Mouse (Mus musculus) lung, postnatal 10 days (tissue): ENCODE results near the gene C130032M10Rik.
"Not testable (repeated sequence)": the region's sequence is repeated elsewhere in the genome, so short reads cannot be mapped to it uniquely, and the experiment has no call there.

ENCODE experiments used
- DNase-seq: peaks from one replicate; pipeline ENCODE4 v3.0.0; 2021

The C130032M10Rik gene

DNA sequence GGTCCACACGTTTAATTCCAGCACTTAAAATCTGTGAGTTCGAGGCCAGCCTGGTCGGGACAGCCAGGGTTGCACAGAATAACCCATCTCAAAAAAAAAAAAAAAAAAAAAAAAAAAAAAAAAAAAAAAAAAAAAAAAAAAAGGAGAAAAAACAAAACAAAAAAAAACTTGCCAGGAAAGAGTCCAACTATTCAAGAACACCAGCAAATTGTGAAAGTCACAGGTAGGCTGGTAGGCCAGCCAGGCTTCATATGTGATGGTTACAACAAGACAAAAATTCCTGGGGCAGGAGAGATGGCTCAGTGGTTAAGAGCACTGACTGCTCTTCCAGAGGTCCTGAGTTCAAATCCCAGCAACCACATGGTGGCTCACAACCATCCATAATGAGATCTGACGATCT, 5.0 kb downstream of the C130032M10Rik start:
- not testable (repeated sequence) for DNase-seq

DNA sequence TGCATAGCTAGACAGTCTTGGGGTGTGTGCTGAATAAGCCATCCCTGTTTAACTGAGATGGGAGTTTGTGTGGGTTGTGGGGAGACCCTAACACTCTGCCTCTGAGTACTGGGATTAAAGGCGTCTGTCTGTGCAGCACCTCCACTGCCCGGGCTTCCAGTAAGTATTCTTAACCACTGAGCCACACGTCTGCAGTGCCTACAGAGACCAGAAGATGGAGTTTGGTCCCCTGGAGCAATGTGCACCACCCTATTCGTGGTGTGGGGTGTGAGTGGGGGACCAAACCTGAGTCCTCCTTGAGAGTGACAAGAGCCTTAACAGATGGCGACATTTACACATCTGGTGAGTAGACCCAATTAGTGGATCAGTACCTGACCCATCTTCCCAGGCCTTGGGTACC, 6.5 kb downstream of the C130032M10Rik start:
- DNase-seq: no peak

DNA sequence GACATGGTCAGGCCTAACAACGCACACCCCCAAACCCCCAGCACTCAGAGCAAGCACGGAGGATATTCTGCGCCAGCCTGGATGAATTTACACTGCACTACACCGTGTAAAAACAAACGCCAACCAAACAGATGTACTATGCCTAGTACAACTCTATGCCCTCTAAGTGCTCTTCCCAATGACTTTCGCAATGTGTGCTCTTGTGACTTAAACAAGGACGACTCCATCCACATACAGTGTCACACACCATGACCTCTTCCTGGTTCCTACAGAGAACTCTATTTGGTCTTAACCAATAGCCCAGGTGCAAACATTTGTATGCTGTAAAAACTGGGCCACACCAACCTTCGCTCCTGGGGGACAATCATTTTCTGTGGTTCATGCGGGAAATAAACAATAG, 7.0 kb downstream of the C130032M10Rik start:
- DNase-seq: no peak

DNA sequence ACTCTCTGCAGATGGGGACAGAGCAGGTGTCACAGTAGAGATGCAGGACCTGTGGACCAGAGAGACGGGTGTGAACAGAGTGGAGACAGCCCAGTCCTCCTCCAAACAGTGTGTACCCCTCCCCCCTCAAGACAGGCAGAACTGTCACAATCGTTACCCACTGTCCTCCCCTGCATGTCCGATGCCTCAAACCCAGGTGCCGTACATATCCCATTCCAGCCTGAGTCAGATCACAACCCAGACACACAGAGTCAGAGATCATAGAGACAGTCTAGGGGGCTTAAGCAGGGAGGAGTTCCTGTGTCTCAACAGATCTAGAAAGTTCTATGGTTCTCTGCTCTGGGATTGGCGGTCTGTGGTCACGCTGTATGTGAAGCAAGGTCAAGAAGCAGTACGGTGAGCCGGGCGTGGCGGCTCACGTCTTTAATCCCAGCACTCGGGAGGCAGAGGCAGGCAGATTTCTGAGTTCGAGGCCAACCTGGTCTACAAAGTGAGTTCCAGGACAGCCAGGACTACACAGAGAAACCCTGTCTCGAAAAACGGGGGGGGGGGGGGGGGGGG, 9.7 kb downstream of the C130032M10Rik start:
- no peak for DNase-seq

DNA sequence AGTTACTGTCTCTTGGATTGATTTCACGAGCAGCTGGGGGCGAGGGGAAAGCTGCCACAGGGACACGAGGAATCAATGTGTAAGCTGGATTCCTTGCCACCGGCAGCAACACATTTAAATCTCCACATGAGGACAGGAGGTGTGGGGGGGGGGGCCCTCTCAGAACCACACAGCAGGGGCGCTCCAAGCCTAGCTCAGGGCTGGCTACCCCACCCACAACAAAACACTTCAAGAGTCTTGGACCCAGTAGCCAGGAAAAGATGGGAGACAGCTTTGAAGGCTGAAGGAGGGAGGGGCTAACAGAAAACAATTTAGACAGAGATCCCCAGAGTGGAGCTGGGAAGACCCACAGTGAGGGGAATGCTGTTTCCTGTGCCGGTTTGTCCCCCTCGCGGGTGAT, 10.4 kb downstream of the C130032M10Rik start:
- DNase-seq: no peak

DNA sequence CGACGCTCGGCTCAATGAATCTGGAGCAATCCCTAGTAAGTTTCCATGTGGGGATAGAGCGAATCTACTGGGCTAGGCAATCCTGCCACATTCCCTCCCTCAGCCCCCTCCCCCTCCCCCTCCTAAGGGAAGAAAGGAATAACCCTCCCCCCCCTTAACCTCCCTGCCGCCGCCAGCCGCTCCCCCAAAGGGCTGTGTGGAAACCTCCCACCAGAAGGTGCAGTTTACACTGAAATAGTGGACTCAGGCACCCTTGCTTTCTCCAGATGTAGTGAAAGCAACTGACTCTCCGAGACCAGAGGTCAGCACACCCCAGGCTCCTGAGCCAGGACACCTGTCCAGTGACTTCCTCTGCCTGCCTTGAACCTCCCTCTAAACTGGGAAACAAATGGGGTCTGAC, 11.1 kb downstream of the C130032M10Rik start:
- DNase-seq: no peak

DNA sequence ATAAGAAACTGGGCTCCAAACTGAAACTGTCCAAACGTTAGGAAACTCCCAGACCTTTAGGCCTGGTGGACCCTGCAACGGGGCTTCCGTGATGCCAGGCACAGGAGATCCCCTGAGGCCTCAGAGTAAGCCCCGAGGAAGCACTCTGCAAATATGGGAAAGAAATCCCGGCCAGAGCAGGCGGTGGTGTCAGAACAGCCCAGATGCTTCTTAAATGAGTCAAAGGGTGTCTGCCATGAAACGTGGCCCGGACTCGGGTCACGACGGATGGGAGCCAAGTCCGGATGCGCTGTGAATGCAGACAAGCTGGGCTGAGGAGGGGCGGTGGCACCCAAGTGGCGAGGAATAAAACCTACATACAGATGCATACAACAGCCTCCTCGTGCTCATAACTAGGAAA, 11.6 kb downstream of the C130032M10Rik start:
- peak; percentile 78 for DNase-seq

DNA sequence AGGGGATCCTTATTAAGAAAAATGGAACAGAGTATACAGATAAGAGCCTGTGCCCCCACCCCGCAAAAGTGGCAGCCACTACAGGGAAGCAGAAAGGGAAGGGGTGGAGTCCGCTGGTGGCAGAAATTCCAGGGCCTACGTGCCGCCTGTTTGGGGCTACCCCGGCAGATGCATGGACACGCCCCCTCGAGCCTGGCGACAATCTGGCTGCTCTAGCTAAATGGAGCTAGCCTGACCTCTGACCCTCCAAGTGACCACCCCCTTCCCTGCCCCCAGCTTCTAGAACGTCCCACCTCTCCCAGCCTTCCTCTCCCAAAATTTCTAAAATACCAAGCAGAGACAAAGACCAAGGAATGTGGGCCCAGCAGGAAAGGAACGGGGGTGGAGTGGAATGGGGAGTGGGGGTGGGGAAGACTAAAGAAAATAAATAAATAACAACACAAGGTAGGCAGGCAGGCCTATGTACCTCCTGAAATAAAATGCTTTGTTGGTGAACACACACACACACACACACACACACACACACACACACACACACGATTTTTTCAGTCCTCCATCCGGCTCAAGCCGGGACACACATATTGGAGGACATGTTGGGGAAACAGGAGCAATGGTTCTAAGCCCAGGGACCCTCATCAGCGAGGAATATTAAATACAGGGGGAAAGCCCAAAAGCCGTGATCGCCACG, 12.6 kb downstream of the C130032M10Rik start:
- DNase-seq: peak; percentile 75

DNA sequence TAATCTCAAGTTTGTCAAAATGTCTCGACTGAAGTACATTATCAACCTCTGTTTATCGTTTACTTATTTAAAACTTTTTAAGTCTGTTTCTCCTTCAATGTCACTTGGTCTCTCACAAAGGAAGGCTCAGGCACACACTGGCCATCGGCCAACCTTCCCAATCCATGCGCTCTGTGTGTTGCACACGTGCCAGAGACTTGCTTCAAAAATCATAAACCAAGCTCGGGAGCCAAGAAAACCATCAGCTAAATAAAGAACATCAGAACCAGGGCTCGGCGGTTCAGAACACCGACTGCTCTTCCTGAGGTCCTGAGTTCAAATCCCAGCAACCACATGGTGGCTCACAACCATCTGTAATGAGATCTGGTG, 13.2 kb downstream of the C130032M10Rik start:
- DNase-seq: peak; percentile 64

DNA sequence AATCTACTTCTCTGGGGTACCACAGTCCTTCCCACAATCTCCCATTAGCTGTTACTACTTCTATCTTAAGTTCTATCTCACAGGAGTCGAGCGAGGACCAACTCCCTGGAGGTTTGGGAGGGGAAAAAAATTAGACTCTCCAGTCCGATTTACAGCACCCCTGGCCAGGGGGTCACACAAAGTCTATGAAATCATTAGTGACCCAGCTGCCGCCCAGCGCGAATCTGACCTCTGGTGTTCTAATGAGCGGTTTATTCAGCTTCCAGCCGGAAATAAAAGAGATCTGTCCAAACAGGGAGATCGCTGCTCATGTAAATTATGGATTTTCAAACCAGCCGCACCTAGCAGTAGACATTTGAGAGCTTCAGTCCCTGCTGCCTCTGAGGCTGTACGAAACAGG, 15.8 kb downstream of the C130032M10Rik start:
- DNase-seq: no peak

DNA sequence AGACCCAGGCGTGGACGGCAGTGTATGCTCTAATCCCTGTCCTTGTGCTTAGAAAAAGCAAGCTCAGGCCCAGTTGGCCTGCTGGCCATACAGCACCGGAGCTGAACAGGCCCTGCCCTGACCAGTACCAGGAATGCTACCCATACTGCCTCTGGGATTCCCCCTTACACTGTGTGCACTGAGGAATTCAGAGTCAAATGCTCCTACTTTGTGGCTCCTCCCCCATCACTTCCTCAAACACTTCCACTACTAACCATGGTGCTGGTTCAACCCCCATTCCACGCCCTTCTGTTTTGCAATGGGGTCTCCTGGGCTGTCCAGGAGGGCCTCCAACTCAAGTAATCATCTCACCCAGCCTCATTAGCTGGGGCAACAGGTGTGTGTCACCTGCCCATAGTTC, 18.4 kb downstream of the C130032M10Rik start:
- no peak for DNase-seq

DNA sequence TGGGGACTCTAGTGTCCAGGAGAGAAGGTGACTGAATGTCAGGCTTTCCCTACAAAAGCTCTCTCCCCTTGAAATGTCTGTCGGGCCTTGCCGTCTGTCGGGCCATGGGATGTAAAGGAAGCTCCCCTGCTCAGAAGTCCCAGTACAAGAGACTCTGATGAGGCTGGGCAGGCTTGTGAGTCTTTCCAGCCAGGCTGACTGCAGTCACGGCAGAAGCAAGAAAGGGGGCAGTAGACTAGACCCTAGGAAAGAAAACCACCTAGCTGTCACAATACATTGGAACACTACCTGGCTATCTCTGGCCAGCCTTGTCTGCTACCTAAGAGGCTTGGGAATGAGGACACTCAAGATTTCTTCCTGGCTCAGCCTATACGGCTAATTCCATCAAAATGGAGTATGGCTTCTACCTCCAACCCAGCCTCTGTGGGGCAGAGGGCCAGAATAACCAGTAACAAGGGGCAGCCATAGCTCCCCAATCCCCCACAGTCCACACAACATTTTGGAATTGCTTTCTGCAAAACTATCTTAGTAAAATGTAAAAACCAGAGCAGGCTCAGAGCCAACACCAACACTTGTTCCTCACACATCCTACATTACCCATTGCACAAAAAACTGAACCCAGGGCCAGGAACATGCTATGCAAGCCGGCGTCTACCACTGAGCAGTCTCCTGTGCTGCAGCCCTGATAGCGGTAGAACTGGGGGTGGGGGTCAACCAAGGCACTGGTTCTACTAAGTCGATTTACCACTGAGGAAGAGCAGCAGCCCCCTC, 19.4 kb downstream of the C130032M10Rik start:
- DNase-seq: no peak

DNA sequence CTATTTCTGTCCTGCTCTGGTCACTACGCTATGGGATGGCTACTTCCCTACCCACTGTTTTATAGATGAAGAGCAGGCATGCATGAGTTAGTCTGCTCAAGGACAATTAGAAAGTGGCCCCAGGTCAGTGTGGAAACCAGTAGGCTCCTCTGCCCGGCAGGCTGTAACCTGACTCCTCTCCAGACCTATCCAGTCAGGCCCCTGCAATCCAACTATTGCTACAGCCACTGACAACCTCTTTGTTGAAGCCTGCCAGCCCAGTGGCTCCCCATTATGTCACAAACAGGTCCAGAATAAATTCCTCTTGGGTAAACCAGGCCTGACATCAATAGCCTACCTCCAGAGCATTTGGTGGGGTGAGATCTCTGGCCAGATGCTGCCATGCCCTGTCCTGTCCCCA, 21.1 kb downstream of the C130032M10Rik start:
- DNase-seq: no peak

DNA sequence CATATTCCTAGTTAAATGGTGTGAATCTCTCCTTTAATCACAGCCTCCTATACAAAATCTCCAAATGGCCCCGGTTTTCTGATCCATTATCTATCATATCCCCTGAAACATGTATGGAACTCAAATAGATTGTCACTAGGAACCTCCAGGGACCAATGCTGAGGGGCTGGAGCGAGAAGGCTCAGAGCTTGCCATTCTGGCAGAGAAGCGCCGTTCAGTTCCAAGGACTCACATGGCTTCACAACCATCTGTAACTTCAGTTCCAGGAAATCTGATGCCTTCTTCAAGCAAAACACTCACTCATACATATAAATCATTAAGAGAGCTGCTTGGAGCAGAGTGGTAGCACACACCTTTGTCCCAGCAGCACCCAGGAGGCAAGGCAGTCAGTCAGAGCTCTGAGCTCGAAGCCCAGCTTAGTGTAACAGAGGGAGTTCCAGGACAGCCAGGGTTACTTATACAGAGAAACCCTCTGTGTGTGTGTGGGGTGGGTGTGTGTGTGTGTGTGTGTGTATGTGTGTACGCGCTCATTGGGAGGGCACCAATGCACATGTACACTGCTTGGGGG, 23.6 kb downstream of the C130032M10Rik start:
- no peak for DNase-seq

DNA sequence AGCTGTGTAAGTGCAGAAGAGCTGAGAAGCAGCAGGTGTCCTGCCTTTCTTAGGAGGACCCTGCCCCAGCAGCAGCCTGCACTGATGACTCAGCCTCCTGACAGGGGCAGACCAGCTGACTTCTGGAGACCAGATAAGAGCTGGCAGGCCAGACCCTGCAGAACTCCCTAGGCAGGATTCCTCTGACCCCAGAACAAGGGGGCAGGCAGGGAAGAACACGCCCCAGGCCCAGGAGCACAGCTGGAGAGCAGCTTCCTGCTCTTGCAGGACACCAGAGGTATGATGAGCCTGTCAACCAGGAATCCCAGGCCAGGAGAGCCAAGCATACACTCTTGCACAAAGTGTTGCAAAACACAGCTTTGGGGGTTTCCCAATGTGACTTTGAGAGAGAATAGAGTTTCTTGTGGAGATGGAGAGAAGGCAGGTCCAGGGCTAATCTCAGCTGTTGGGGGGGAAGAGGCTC, 25.8 kb downstream of the C130032M10Rik start:
- DNase-seq: no peak

DNA sequence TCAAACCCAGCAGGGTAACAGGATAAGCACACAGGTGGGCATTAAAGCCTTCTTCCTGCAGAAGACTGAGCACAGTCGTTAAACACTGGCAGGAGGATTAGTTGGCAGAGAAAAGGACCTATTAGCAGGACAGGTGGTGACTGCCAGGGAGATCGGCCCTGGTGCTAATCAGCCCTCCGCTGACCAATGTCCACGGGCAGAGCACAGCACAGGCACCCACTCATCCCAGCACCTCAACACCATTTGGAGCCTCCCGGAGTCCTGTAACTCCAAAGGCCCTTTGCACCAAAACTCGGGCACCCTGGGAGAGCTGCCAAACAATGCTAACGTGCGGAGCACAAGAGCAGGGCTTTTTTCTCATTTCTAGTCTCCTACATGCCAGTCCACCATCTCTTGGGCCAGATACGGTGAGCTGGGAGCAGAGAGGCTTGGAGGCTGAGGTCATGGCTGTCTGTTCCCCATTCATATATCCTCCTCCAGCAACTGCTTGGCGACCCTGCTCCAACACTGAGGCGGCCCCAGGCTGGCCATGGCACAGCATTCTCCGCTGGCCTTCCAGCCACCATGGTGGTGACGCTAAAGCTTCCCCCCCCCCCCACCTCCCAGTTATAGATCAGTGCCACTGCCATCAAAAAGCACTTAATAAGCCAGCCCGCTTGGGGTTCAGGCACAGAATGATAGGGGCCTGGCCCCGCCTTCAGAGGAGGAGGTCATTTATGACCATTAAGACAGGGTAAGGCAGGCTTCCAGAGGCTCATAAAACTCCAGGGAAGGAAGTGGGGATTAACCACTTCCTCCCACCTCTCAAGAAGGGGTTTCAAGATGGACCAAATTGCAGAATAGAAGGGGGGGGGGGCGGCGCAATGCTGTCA, 28.6 kb downstream of the C130032M10Rik start:
- DNase-seq: no peak

DNA sequence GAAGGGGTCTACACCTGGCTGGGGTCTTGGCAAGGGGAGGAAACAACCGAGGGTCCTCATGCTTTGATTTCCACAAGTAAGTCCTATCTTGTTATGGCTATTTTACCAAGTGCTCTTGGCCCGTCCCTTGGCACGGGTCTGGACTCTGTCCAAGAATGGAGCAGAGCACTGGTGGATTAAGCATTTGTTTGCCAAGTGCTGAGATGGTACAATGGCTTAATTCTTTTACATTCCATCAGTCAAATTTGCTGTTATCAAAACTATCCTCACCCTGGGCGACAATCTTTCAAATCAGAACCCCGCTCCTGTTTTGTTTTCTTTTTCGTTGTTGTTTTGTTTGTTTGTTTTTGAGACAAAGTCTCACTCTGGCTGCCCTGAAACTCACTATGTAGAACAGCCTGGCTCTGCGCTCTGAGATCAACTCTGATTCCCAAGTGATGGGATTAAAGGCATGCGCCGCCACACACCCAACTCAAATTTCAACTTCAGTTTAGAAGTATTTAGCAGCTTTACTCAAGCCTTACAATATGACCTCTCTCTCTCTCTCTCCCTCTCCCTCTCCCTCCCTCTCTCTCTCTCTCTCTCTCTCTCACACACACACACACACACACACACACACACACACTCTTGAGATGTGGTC, 29.4 kb downstream of the C130032M10Rik start:
- no peak for DNase-seq

DNA sequence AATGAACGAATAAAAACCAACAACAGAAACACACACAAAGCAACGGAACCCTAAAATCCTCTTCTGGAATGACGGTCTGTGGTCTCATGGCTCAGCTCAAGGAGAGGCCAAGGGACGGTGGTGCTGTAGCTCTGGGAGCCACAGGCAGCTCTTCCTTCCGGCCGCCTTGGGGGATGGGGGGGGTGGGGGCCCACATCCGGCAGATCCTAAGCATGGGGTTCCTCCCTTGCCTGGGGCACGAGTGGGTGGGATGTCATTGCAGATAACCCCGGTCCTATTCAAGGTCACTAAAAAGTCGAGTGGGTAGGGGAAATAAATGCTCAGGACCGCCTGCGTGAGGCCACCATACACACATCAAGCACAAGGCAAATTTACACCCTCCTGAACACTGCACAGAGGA, 31.3 kb downstream of the C130032M10Rik start:
- DNase-seq: no peak

DNA sequence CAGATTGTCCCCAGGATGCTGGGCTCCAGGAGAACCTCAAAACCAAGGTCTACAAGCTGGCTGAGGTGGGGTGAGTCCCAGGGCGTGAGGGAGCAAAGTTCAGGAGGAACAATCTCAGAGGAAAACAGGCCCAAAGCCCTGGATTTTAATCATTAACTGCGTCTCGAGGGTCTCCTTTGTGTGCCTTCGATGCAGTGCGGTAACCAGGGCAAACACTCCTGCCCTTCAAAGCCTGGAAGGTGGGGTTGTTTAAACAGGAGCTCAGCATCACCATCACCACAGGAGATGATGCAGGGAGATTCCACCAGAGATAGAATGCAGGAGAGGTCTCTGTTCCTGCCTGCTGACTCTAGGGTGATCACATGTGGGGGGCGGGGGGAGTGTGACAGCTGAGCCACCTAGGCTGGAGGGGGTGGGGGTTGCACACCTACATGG, 32.2 kb downstream of the C130032M10Rik start:
- no peak for DNase-seq

DNA sequence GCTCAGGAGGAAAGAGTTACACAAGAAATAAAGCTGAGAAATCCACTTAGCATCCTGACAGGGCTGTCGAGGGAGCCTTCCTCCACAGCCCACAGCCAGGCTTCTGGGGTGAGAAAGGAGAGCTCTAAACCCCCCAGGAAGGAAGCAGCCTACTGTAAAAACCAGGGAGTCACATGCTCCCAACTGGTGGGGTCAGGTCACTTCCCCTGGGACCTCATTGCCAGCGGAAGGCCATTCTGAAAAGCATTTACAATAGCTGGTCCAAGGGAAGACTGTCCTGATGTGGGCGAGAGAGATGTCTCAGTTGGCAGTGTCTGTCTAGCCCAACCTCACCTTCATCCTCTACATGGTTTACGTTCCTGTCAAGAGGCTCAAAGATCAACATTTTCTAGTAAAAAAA, 33.0 kb downstream of the C130032M10Rik start:
- DNase-seq: peak; percentile 44

DNA sequence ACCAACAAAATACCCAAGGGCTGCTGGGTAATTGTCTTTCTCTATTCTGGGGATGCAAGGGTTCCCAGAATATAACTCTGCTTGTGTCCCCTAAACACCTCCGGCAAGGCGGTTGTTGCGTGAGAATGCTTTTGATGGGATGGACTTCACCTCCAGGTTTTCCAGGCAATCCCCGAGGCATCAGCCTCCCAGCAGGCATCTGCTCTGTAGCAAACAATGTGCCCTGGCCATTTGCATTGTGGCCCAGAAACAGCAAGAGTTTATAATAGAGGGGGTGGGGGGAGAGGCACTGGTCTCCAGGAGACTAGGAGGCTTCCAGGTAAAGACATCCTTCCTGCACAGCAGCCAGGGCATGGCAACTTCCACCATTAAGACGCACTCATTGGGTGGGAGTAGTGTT, 33.6 kb downstream of the C130032M10Rik start:
- no peak for DNase-seq

DNA sequence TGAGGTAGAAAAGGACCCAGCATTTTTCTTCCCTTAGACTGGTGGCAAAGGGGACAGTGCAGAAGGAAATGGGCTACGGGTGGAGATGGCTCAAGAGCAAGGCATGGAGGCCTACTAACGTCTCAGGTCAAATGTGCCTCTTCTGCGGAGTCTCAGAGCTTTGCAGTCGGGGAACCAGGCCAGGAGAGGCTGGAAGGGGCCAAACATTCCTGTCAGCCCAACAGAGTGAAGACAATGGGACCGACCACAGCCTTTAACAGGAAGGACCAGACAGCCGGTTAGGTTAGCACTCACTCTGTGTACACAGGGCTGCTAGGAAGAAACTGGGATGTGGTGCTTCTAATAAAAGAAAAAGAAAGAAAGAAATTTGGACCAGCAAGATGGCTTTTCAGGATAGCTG, 34.5 kb downstream of the C130032M10Rik start:
- no peak for DNase-seq
